In genomic region chr14:24491266-24491981, GRCm38 (mm10) we compare ENCODE assay signal across 8 mouse cellular contexts. TPM values are rescaled to one million over a fixed set of nuclear protein-coding genes. Genes with fewer than 3 reads are reported as not detected.
A peak's percentile ranks its signal among the peaks of the same experiment; 100 is the strongest.
DNase-seq lines count a peak whose midpoint lies in the region; ATAC-seq and TF ChIP-seq lines count a peak whose summit lies in the region.

No protein-coding gene starts in this region.

- peak overlapping the region; percentile 79 for H3K27ac ChIP-seq in heart, embryonic 13.5 days (replicated peaks)
- 0 out of 2 replicates have a peak overlapping the region, but pooled peaks have one; percentile 80 for H3K27ac ChIP-seq in forebrain, embryonic 14.5 days (ENCODE audit: low read depth, low read length)
- H3K27ac ChIP-seq in liver, postnatal 0 days (ENCODE audit: low read depth): peak overlapping the region; percentile 88

- H3K36me3 ChIP-seq in heart, embryonic 13.5 days: peaks cover 46% of the 10 kb centered on the region
- H3K36me3 ChIP-seq in E14TG2a.4 (ENCODE audit: insufficient read depth, low read length): peaks cover 56% of the 10 kb centered on the region
- peaks cover 46% of the 10 kb centered on the region for H3K36me3 ChIP-seq in forebrain, embryonic 14.5 days (ENCODE audit: control insufficient read depth, insufficient read depth, low read length)
- H3K36me3 ChIP-seq in liver, postnatal 0 days (replicated peaks; ENCODE audit: insufficient read depth, low read length): peaks cover 39% of the 10 kb centered on the region

- H3K9me3 ChIP-seq in heart, embryonic 13.5 days: no peaks in the 10 kb centered on the region
- H3K9me3 ChIP-seq in E14TG2a.4 (ENCODE audit: low read length): no peaks in the 10 kb centered on the region
- no peaks in the 10 kb centered on the region for H3K9me3 ChIP-seq in forebrain, embryonic 14.5 days (replicated peaks; ENCODE audit: control insufficient read depth, low read length)
- H3K9me3 ChIP-seq in liver, postnatal 0 days (ENCODE audit: low read length): no peaks in the 10 kb centered on the region

- DNase-seq in heart, postnatal 4 days: no peak
- peak; percentile 54 for DNase-seq in forebrain, embryonic 14.5 days (ENCODE audit: low spot score)
- no peak for DNase-seq in liver, postnatal 0 days
- DNase-seq in urinary bladder, adult 2 months (ENCODE audit: low spot score): no peak
- no peak for DNase-seq in gastrocnemius, adult 8-10 months (ENCODE audit: low spot score in 2 of 2)
- no peak for DNase-seq in layer of hippocampus, adult 9-10 months (ENCODE audit: low spot score)

- H3K4me3 ChIP-seq in heart, embryonic 13.5 days: peak overlapping the region; percentile 78
- H3K4me3 ChIP-seq in E14TG2a.4 (replicated peaks; ENCODE audit: low read length): peak overlapping the region; percentile 92
- peak overlapping the region; percentile 97 for H3K4me3 ChIP-seq in forebrain, embryonic 14.5 days (ENCODE audit: low read depth, low read length)
- peak overlapping the region; percentile 94 for H3K4me3 ChIP-seq in liver, postnatal 0 days (ENCODE audit: low read depth, low read length)

- H3K4me1 ChIP-seq in heart, embryonic 13.5 days: peaks cover 44% of the 10 kb centered on the region
- H3K4me1 ChIP-seq in E14TG2a.4 (replicated peaks; ENCODE audit: low read depth, low read length): peaks cover 57% of the 10 kb centered on the region
- peaks cover 18% of the 10 kb centered on the region for H3K4me1 ChIP-seq in forebrain, embryonic 14.5 days (ENCODE audit: control insufficient read depth, insufficient read depth, low read length)
- peaks cover 21% of the 10 kb centered on the region; the same call in 1 of the 2 replicates for H3K4me1 ChIP-seq in liver, postnatal 0 days (ENCODE audit: insufficient read depth)

- WGBS in heart, embryonic 13.5 days: 5% methylated on average over 11 of the region's 11 CpGs
- WGBS in forebrain, embryonic 14.5 days: 5% methylated on average over 11 of the region's 11 CpGs
- WGBS in liver, postnatal 0 days (ENCODE audit: insufficient replicate concordance): 1% methylated on average over 11 of the region's 11 CpGs

- ATAC-seq in heart, embryonic 13.5 days (ENCODE audit: extremely low read depth, insufficient number of reproducible peaks, low FRiP score, low TSS enrichment): no peak
- 0 out of 2 replicates have a peak, but pooled peaks have one; percentile 2 for ATAC-seq in forebrain, embryonic 14.5 days
- peak; percentile 16; the same call in 1 of the 2 replicates for ATAC-seq in liver, postnatal 0 days

- TF ChIP-seq EP300 in liver, postnatal 0 days (IDR thresholded peaks at IDR 0.05; ENCODE audit: low read depth): no peak

- H3K9ac ChIP-seq in heart, embryonic 13.5 days: peak overlapping the region; percentile 87
- H3K9ac ChIP-seq in forebrain, embryonic 14.5 days (ENCODE audit: low read length): peak overlapping the region; percentile 95
- H3K9ac ChIP-seq in liver, postnatal 0 days (replicated peaks): peak overlapping the region; percentile 87

- no peak for TF ChIP-seq CTCF in E14TG2a.4 (conservative IDR thresholded peaks at IDR 0.05; ENCODE audit: low read length)
- TF ChIP-seq CTCF in liver, postnatal 0 days (IDR thresholded peaks at IDR 0.05; ENCODE audit: low read depth): no peak

- H3K27me3 ChIP-seq in heart, embryonic 13.5 days (replicated peaks): no peaks in the 10 kb centered on the region
- no peaks in the 10 kb centered on the region for H3K27me3 ChIP-seq in E14TG2a.4 (ENCODE audit: insufficient read depth, low read length)
- H3K27me3 ChIP-seq in forebrain, embryonic 14.5 days (replicated peaks; ENCODE audit: control insufficient read depth, insufficient read depth, low read length): no peaks in the 10 kb centered on the region
- H3K27me3 ChIP-seq in liver, postnatal 0 days (ENCODE audit: insufficient read depth, low read length): no peaks in the 10 kb centered on the region

- H3K4me2 ChIP-seq in heart, embryonic 13.5 days: peak overlapping the region; percentile 84
- H3K4me2 ChIP-seq in forebrain, embryonic 14.5 days (ENCODE audit: low read length): peak overlapping the region; percentile 70
- H3K4me2 ChIP-seq in liver, postnatal 0 days (ENCODE audit: low read depth, low read length): peak overlapping the region; percentile 81

RNA-seq across cellular contexts. Expression of gene Rps24, which starts 4.5 kb away (rescaled TPM):
- 597 and 600 TPM in 2 replicates for polyA plus RNA-seq in heart, embryonic 13.5 days (2015; fragmentation: Nextera tagmentation; extraction: Ambion mirVana)
- 1,000 to 10,000 TPM; 1,182 to 1,239 TPM for total RNA-seq in heart, postnatal 4 days (2021)
- polyA plus RNA-seq in forebrain, embryonic 14.5 days (2014; fragmentation: Nextera tagmentation; extraction: Ambion mirVana): 726 and 919 TPM in 2 replicates
- polyA plus RNA-seq in liver, postnatal 0 days (2015; fragmentation: Nextera tagmentation; extraction: Ambion mirVana): 613 and 662 TPM in 2 replicates
- polyA plus RNA-seq in urinary bladder, adult 2 months (2012; rRNA removed): 3,174 and 4,024 TPM in 2 replicates
- 100 to 1,000 TPM; 660 to 798 (median 702) TPM for total RNA-seq in gastrocnemius, adult 8-10 months (2022)

RNA-seq across cellular contexts. Expression of gene Polr3a, which starts 4.6 kb away (rescaled TPM):
- 12.6 and 13.8 TPM in 2 replicates for polyA plus RNA-seq in heart, embryonic 13.5 days (2015; fragmentation: Nextera tagmentation; extraction: Ambion mirVana)
- 10 to 100 TPM; 16.8 to 17.7 TPM for total RNA-seq in heart, postnatal 4 days (2021)
- 14.7 and 15.5 TPM in 2 replicates for polyA plus RNA-seq in forebrain, embryonic 14.5 days (2014; fragmentation: Nextera tagmentation; extraction: Ambion mirVana)
- polyA plus RNA-seq in liver, postnatal 0 days (2015; fragmentation: Nextera tagmentation; extraction: Ambion mirVana): 3.9 and 5.2 TPM in 2 replicates
- polyA plus RNA-seq in urinary bladder, adult 2 months (2012; rRNA removed): 11.4 and 12.7 TPM in 2 replicates
- 1 to 10 TPM; 5.7 to 8.1 (median 7.1) TPM for total RNA-seq in gastrocnemius, adult 8-10 months (2022)
